Mouse (Mus musculus): ENCODE data around the gene Mb21d2.

DNA sequence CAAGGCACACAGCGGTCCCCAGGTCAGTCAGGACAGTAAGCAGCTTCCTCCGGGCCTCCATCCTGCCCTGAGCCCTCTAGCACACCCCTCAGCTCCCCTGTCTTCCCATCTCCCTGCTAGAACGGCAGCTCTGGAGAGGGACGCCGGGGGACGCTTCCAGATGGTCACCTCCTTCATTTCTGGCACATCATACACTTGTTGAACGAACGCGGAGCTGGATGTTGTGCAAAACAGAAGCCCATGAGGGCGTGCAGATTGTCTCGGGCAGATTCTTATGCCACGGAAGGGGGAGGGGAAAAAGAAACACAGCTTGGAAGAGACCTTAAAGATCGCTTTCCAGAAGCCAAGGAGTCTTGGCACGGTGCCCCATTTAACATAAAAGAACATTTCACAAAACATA lies 78.6 kb downstream of the Mb21d2 start:
- TF ChIP-seq CTCF (IDR thresholded peaks at IDR 0.05; ENCODE audit: borderline replicate concordance, extremely low read depth, insufficient read depth, insufficient read length) (no peak), POLR2A (IDR thresholded peaks at IDR 0.05; ENCODE audit: borderline replicate concordance, extremely low read depth, insufficient read depth, insufficient read length, poor library complexity, severe bottlenecking) (no peak)
